Mouse (Mus musculus) forebrain, embryonic 11.5 days (tissue): ENCODE results near the gene Klc3. TPM values are rescaled to one million over a fixed set of nuclear protein-coding genes. Genes with fewer than 3 reads are reported as not detected.

ENCODE experiments used
- ATAC-seq: fragments of 200-750 bp; cut with Nextera tagmentation; replicated peaks from 2 replicates; pipeline ENCODE4 v1.8.0; 2017; ENCODE audit warnings: moderate TSS enrichment; ENCODE audit not compliant: low FRiP score
- DNase-seq: peaks from one replicate; pipeline ENCODE4 v3.0.0-alpha.2; 2017; ENCODE audit warnings: low spot score
- H3K27ac ChIP-seq: fragments of 300-500 bp; sonication (generic); 2 replicates; pipeline ENCODE4 v1.5.1; 2014; ENCODE audit warnings: low read depth, low read length
- H3K27me3 ChIP-seq: fragments of 300-500 bp; sonication (generic); 2 replicates; pipeline ENCODE4 v1.6.1; 2014; ENCODE audit warnings: mild to moderate bottlenecking, low read length, mixed read lengths; ENCODE audit not compliant: control insufficient read depth, insufficient read depth
- H3K36me3 ChIP-seq: fragments of 300-500 bp; sonication (generic); 2 replicates; pipeline ENCODE4 v1.6.1; 2014; ENCODE audit warnings: mild to moderate bottlenecking, low read length, moderate library complexity, mixed read lengths; ENCODE audit not compliant: control insufficient read depth, insufficient read depth
- H3K4me1 ChIP-seq: fragments of 300-500 bp; sonication (generic); replicated peaks from 2 replicates; pipeline ENCODE4 v1.6.1; 2014; ENCODE audit warnings: low read length, mixed read lengths; ENCODE audit not compliant: control insufficient read depth, insufficient read depth
- H3K4me2 ChIP-seq: fragments of 300-500 bp; sonication (generic); 2 replicates; pipeline ENCODE4 v1.6.1; 2014; ENCODE audit warnings: low read depth, mild to moderate bottlenecking, low read length, moderate library complexity, mixed read lengths; ENCODE audit not compliant: severe bottlenecking
- H3K4me3 ChIP-seq: fragments of 300-500 bp; sonication (generic); 2 replicates; pipeline ENCODE4 v1.5.1; 2014; ENCODE audit warnings: low read depth, low read length
- H3K9ac ChIP-seq: fragments of 300-500 bp; sonication (generic); 2 replicates; pipeline ENCODE4 v1.6.1; 2014; ENCODE audit warnings: low read length
- H3K9me3 ChIP-seq: fragments of 300-500 bp; sonication (generic); 2 replicates; pipeline ENCODE4 v1.6.1; 2016; ENCODE audit warnings: low read length, mixed read lengths; ENCODE audit not compliant: control insufficient read depth
- WGBS: fragments of 180-500 bp; shearing (Covaris S2); extraction: QIAGEN DNeasy Blood & Tissue Kit; methylation state at CpG from one replicate; pipeline ENCODE4 v1.1.7; 2014; 5-methylcytosine and 5-hydroxymethylcytosine counted together
- polyA plus RNA-seq: library from polyadenylated mRNA; unstranded; fragments of >200 nt; fragmentation: Nextera tagmentation; extraction: Ambion mirVana; gene quantifications from 2 replicates; pipeline ENCODE4 v1.2.1, GENCODE M21; 2014

The Klc3 gene
- polyA plus RNA-seq: 2.0 and 2.8 TPM in 2 replicates

DNA sequence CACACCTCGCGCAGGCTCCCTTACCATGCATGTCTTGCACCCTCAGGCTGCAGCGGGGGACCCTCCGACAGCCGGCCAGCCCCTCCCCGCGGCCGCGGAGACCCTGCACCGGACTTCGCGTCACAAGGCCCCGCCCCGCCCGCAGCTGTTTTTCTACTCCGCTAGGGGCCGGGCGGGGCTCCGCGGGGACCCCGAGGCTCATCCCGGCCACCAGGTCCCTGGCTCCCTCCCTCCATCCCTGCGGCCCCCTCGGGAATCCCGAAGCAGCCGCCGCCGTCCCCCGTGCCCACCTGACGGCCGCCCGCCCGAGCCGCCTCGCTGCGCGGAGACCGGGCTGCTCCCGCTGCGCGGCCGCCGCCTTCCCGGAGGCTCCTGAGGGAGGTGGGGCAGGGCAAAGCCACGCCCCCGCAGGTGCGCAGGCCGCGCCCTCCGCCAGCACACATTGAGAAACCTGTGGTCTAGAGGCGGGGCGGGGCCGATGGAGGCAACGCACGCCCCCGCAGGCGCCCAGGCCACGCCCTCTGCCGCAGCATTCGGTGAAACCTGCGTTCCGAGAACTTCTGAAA lies at the start of gene Klc3:
Gene Klc3 (minus strand): TSS at position 374 of the 566 bp plus-strand sequence.
- H3K4me3 ChIP-seq: peak within 1 kb of the TSS; percentile 40
- H3K4me1 ChIP-seq: peaks cover 5% of the 10 kb centered on the region; the same call in 1 of the 2 replicates
- H3K9me3 ChIP-seq: peaks cover 7% of the 10 kb centered on the region; the same call in 1 of the 2 replicates
- peak; percentile 73 for DNase-seq
- H3K4me2 ChIP-seq: peak within 1 kb of the TSS; percentile 97
- WGBS: under 1% methylated on average over 62 of the region's 62 CpGs
- peak; percentile 27; the same call in 1 of the 2 replicates for ATAC-seq
- peaks cover 33% of the 10 kb centered on the region for H3K27me3 ChIP-seq
- H3K9ac ChIP-seq: peak within 1 kb of the TSS; percentile 55
- H3K27ac ChIP-seq: no peak within 1 kb of the TSS
- H3K36me3 ChIP-seq: no peaks in the 10 kb centered on the region

DNA sequence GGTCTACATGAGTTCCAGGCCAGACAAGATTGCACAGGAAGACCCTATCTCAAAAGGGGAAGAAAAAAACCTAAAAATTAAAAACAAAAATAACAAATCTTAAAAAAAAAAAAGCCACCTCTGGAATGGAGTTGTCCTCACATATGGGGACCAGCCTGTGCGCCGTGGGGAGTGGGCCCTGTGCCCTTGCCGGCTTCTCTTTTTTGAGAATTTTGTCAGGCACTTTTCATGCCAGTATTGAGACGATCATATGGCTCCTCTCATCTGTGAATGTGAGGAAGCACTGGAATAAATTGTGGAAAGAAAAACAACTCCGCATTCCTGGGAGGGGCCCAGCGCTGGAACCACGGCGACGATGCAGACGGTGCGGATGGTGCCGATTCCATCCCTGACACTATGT lies 45.3 kb upstream of the Klc3 start:
- Histone ChIP-seq H3K9ac (no peak overlapping the region), H3K4me2 (no peak overlapping the region), H3K9me3 (no peaks in the 10 kb centered on the region), H3K27me3 (no peaks in the 10 kb centered on the region), H3K4me3 (no peak overlapping the region), H3K4me1 (no peaks in the 10 kb centered on the region), H3K27ac (no peak overlapping the region), H3K36me3 (no peaks in the 10 kb centered on the region; the same call in 1 of the 2 replicates)
- DNase-seq (no peak), ATAC-seq (no peak)
- 92% methylated on average over 12 of the region's 12 CpGs for WGBS

DNA sequence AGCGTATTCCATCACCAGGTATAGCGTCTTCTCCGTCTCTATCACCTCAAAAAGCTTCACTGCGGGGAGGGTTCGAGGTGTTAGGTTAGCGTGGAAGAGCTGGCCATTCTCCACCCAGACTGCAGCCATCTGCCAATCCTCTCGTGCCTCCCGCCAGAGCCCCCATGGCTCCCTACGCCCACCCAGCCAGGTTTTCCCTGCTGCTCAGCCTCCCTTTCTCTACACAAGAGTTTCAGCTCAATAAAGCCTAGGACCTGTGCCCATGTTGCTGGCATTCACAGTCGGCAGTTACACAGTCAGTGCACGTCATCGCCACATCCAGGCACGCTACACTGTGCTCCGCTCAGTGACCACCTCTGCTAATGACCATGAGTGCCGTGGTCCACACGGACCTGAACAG lies 43.8 kb upstream of the Klc3 start:
- 90% methylated on average over 16 of the region's 16 CpGs for WGBS
- Histone ChIP-seq H3K9ac (no peak overlapping the region), H3K9me3 (no peaks in the 10 kb centered on the region), H3K4me3 (no peak overlapping the region), H3K27me3 (no peaks in the 10 kb centered on the region), H3K36me3 (peaks cover 3% of the 10 kb centered on the region; the same call in 1 of the 2 replicates), H3K4me1 (no peaks in the 10 kb centered on the region), H3K4me2 (no peak overlapping the region), H3K27ac (no peak overlapping the region)
- no peak for DNase-seq
- ATAC-seq: no peak

DNA sequence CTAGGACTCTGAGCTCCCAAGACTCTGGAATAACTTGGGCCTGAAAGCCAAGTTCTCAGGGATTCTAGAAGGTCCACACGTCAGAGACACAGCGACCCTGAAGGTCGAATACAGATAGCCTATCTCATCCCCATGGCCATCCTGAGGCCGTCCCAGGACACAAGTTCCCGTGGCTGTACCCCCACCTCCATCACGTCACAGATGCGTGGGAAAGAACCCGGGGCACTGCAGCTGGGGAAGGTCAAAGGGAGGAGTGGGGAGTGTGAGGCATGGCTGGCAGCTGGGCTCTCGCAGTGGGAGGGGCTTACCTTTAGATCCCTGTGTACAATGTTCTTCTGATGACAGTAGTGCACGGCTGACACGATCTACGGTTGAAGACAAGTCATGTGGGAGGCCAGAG lies 40.9 kb upstream of the Klc3 start:
- no peaks in the 10 kb centered on the region for H3K27me3 ChIP-seq
- H3K9me3 ChIP-seq: no peaks in the 10 kb centered on the region
- no peak overlapping the region for H3K4me2 ChIP-seq
- no peak overlapping the region for H3K4me3 ChIP-seq
- no peaks in the 10 kb centered on the region for H3K4me1 ChIP-seq
- no peak overlapping the region for H3K9ac ChIP-seq
- ATAC-seq (no peak), DNase-seq (no peak)
- H3K27ac ChIP-seq: no peak overlapping the region
- peaks cover 3% of the 10 kb centered on the region; the same call in 1 of the 2 replicates for H3K36me3 ChIP-seq
- 91% methylated on average over 12 of the region's 12 CpGs for WGBS

DNA sequence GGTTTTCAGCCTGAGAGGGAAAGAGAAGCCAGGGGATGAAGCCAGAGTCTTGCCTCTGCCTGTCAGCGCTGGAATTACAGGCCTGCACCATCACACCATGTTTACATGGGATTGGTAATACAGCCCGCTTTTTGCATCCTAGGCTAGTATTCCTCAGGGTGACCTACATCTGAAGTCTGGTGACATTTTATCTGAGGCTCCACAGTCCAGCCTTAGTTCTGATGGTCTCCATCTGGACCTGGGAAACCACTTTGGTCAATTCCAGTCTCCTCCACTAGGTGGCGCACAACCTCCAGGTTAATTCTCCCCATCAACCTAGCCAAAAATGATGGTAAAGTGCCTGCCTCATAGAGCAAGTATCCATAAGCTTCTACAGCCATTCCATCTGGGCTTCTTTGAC lies 39.4 kb upstream of the Klc3 start:
- H3K36me3 ChIP-seq: peaks cover 3% of the 10 kb centered on the region; the same call in 1 of the 2 replicates
- no peak overlapping the region for H3K27ac ChIP-seq
- no peak; the same call in 1 of the 2 replicates for ATAC-seq

DNA sequence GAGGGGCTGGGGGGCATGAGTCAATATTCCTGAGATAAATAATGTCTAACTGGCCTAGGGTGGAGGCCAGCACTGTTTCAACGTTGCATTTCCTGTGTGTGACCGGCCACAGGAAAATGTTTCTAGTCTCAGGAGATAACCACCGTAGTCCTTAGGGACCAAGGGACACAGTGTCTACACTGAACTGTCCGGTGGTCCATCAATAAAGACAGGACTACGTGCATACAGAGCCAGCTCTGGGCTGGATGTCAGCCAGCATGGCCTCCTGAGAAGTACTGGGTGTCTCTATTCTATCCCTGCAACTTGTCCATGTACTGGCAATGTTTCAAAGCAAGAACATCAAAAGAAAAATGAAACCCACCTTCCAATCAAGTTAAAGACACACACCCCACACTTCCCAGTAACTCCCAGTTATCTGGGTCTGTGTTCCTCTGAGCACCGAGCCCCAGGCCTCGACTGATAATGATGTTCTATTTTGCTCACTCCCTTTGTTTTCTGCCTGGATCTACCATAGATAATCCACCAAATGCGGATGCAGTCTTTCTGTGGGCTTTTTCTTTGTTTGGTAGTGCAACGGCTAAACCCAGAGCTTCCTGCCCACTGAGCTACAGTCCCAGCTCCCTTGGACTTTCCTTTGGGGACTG lies 37.7 kb upstream of the Klc3 start:
- H3K36me3 ChIP-seq: peaks cover 3% of the 10 kb centered on the region; the same call in 1 of the 2 replicates
- DNase-seq (no peak), ATAC-seq (no peak)

More for the DNA sequence above, 39.4 kb upstream of the Klc3 start:
- 47% methylated on average over 3 of the region's 3 CpGs for WGBS
- Histone ChIP-seq H3K4me1 (no peaks in the 10 kb centered on the region), H3K4me2 (no peak overlapping the region), H3K9me3 (no peaks in the 10 kb centered on the region), H3K4me3 (no peak overlapping the region), H3K27me3 (no peaks in the 10 kb centered on the region), H3K9ac (no peak overlapping the region)
- peak; percentile 87 for DNase-seq

DNA sequence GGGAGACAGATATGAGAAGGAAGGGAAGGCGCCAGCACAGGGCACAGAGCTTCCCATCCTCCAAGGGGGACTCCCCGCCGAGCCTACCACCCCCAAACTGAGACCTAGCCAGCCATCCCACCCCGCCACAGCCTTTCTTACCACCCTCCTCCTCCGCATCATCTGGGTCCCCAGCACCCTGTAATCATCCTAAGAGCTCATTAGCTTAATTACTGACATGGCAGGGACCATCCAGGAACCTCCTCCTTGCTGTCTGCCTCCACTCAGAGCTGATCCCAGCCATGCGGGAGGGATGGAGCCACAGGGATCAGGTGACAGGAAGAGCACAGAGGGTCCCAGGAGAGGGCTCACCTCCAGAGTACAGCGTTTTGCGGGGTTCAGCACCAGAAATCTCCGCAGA lies 33.1 kb upstream of the Klc3 start:
- Histone ChIP-seq H3K36me3 (peaks cover 21% of the 10 kb centered on the region), H3K4me2 (no peak overlapping the region), H3K27ac (no peak overlapping the region), H3K4me3 (no peak overlapping the region), H3K9me3 (no peaks in the 10 kb centered on the region), H3K27me3 (no peaks in the 10 kb centered on the region), H3K4me1 (no peaks in the 10 kb centered on the region), H3K9ac (no peak overlapping the region)
- DNase-seq (no peak), ATAC-seq (no peak)
- 82% methylated on average over 9 of the region's 9 CpGs for WGBS

More for the DNA sequence above, 37.7 kb upstream of the Klc3 start:
- no peak overlapping the region for H3K9ac ChIP-seq
- H3K9me3 ChIP-seq: no peaks in the 10 kb centered on the region
- 91% methylated on average over 9 of the region's 9 CpGs for WGBS
- no peaks in the 10 kb centered on the region for H3K4me1 ChIP-seq
- H3K4me3 ChIP-seq: no peak overlapping the region
- no peak overlapping the region for H3K27ac ChIP-seq
- no peak overlapping the region for H3K4me2 ChIP-seq
- H3K27me3 ChIP-seq: no peaks in the 10 kb centered on the region

DNA sequence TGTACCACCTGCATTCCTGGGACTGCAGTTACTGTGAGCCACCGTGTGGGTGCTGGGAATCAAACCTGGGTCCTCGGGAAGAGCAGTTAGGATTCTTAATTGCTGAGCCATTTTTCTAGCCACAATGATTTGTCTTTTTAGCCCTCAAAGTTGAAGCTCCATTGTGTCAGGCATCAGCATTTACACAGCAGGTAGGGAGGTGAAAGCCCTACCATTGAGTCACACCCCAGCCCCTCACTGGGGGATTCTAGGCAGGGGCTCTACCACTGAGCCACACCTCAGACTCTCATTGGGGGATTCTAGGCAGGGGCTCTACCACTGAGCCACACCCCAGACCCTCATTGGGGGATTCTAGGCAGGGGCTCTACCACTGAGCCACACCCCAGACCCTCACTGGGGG lies 32.4 kb upstream of the Klc3 start:
- Histone ChIP-seq H3K4me1 (no peaks in the 10 kb centered on the region), H3K36me3 (peaks cover 24% of the 10 kb centered on the region), H3K4me2 (no peak overlapping the region), H3K9me3 (no peaks in the 10 kb centered on the region), H3K27me3 (no peaks in the 10 kb centered on the region), H3K4me3 (no peak overlapping the region), H3K27ac (no peak overlapping the region), H3K9ac (no peak overlapping the region)
- ATAC-seq: no peak
- DNase-seq: no peak
- WGBS: 98% methylated on average over 2 of the region's 2 CpGs

DNA sequence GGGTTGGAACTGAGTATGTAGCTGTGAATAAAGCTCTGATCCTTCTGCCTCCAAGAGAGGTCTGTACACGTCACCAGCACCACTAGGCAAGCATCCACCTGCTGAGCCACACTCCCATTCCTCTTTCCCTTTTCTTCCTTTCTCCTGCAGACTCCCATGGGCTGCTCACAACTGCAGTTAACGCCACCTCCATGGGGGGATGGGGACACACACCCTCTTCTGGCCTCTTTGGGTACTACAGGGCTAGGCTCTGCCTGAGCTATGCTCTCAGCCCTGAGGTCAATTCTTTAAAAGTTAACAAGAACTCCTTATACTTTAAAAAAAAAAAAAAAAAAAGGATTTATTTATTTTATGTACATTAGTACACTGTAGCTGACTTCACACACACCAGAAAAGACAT lies 28.6 kb upstream of the Klc3 start:
- no peak overlapping the region for H3K4me2 ChIP-seq
- 100% methylated on average over 2 of the region's 2 CpGs for WGBS

More for the DNA sequence above, 28.6 kb upstream of the Klc3 start:
- peaks cover 33% of the 10 kb centered on the region for H3K36me3 ChIP-seq
- no peak overlapping the region for H3K4me3 ChIP-seq
- DNase-seq: no peak
- no peak overlapping the region for H3K27ac ChIP-seq
- no peak for ATAC-seq
- no peaks in the 10 kb centered on the region for H3K4me1 ChIP-seq
- H3K9me3 ChIP-seq: no peaks in the 10 kb centered on the region
- no peak overlapping the region for H3K9ac ChIP-seq
- no peaks in the 10 kb centered on the region for H3K27me3 ChIP-seq
